Mouse (Mus musculus): Measurements from ENCODE around the gene Iqgap1. TPM values are rescaled to one million over a fixed set of nuclear protein-coding genes. Genes with fewer than 3 reads are reported as not detected.

The Iqgap1 gene
- polyA plus RNA-seq, 1 experiment from 2014 or later: 476 TPM

GRCm38 (mm10) chr7:80850520-80850919, 24.7 kb upstream of the Iqgap1 start:
- H3K79me2 ChIP-seq (ENCODE audit: inconsistent target): no peaks in the 10 kb centered on the region
- no peaks in the 10 kb centered on the region for H3K36me3 ChIP-seq (ENCODE audit: inconsistent target)
- no peak overlapping the region for H3K27ac ChIP-seq
- WGBS (ENCODE audit: missing documents): 86% methylated on average over 5 of the region's 5 CpGs
- no peak overlapping the region for H3K4me3 ChIP-seq (ENCODE audit: inconsistent target)

DNA sequence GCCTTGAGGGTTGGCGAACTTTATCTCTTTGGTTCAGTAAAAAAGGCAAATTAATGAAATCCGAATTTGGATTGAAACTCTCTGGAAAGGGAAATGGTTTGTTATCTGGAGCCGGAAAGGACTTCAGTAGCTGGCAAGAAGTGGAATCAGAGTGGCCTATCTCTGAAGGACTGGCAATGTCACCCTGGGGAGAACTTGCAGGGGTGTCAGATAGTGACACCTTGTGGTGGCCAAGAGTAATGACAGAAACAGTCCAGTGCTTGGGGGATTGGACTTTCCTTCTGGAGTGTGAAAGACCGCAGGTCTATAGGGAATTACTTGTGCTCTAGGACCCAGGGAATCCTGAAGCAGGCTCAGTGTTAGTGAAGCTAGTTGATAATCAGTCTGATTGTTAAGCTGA, 23.9 kb upstream of the Iqgap1 start:
- Histone ChIP-seq H3K4me3 (ENCODE audit: inconsistent target) (no peak overlapping the region), H3K27ac (no peak overlapping the region), H3K79me2 (ENCODE audit: inconsistent target) (no peaks in the 10 kb centered on the region), H3K36me3 (ENCODE audit: inconsistent target) (no peaks in the 10 kb centered on the region)
- WGBS (ENCODE audit: missing documents): 35% methylated on average over 4 of the region's 4 CpGs

DNA sequence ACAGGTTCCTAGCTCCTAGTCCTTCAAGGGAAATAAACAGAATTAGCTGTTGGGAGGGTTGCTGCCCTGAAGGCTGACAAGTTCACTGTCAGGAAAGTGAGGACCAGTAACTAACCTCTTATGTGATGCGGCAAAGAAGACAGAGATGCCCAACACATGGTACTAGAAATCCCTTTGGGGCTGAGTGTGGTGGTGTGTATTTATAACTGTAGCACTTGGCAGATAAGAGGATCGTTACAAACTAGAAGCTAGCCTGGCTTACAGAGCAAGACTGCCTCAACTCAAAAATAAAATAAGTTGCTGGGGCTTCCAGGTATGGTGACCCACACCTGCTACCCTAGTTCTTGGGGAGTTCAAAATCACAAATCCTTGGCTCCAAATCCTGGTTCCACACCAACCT, 23.5 kb upstream of the Iqgap1 start:
- Histone ChIP-seq H3K4me3 (ENCODE audit: inconsistent target) (no peak overlapping the region), H3K36me3 (ENCODE audit: inconsistent target) (no peaks in the 10 kb centered on the region), H3K79me2 (ENCODE audit: inconsistent target) (no peaks in the 10 kb centered on the region), H3K27ac (no peak overlapping the region)
- 100% methylated on average over 2 of the region's 2 CpGs for WGBS (ENCODE audit: missing documents)

DNA sequence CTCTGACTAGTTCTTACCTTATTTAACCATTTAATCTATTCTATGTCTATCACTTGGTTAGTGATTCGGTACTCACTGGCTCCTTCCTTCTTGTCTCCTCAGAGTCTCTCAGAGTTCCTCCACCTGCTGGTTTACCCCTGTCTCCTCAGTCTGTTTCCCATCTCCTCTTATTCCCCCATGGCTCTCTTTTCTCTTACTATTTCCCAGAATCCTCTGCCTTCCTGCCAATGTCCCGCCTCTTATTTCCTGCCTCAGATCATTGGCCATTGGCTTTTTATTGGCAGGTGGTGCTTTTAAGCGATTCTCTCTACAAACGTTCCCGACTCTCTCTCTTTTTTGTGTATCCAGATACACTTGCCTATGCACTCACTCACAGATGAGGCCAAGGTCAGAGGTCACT, 20.9 kb upstream of the Iqgap1 start:
- no peaks in the 10 kb centered on the region for H3K36me3 ChIP-seq (ENCODE audit: inconsistent target)
- H3K27ac ChIP-seq: no peak overlapping the region
- 94% methylated on average over 5 of the region's 5 CpGs for WGBS (ENCODE audit: missing documents)
- no peaks in the 10 kb centered on the region for H3K79me2 ChIP-seq (ENCODE audit: inconsistent target)
- no peak overlapping the region for H3K4me3 ChIP-seq (ENCODE audit: inconsistent target)

DNA sequence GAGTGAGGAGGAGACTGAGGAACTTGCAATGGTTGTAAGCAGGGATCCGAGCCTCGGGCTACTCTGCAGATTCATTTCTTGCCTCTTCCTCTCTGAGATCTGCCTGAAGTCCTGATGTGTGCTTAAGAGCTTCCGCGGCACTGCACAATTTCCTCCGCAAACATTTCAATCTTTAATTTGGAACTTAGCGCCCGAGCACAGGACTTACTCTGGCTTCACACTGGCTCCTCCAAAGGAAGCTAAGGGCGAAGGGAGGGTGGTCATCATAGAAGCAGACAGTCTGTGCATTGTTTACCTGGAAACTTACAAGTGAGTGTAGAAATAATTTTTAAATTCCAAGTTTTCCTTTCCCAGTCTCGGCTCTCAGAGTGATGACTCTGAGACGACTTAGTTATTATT, 20.5 kb upstream of the Iqgap1 start:
- Histone ChIP-seq H3K4me3 (ENCODE audit: inconsistent target) (peak overlapping the region; percentile 3; the same call in 1 of the 2 replicates), H3K36me3 (ENCODE audit: inconsistent target) (no peaks in the 10 kb centered on the region), H3K27ac (peak overlapping the region; percentile 29), H3K79me2 (ENCODE audit: inconsistent target) (no peaks in the 10 kb centered on the region)
- WGBS (ENCODE audit: missing documents): 80% methylated on average over 10 of the region's 10 CpGs

GRCm38 (mm10) chr7:80845621-80846279, 20.0 kb upstream of the Iqgap1 start:
- 38% methylated on average over 14 of the region's 15 CpGs for WGBS (ENCODE audit: missing documents)
- Histone ChIP-seq H3K36me3 (ENCODE audit: inconsistent target) (no peaks in the 10 kb centered on the region), H3K79me2 (ENCODE audit: inconsistent target) (no peaks in the 10 kb centered on the region), H3K4me3 (ENCODE audit: inconsistent target) (peak overlapping the region; percentile 3; the same call in 1 of the 2 replicates), H3K27ac (peak overlapping the region; percentile 29)

- Histone ChIP-seq H3K36me3 (ENCODE audit: inconsistent target) (no peaks in the 10 kb centered on the region), H3K4me3 (ENCODE audit: inconsistent target) (no peak overlapping the region), H3K27ac (no peak overlapping the region), H3K79me2 (ENCODE audit: inconsistent target) (no peaks in the 10 kb centered on the region)
- WGBS (ENCODE audit: missing documents): 84% methylated on average over 12 of the region's 12 CpGs
Observed at GRCm38 (mm10) chr7:80844691-80845090, 18.9 kb upstream of the Iqgap1 start.

GRCm38 (mm10) chr7:80843910-80844640, 18.3 kb upstream of the Iqgap1 start:
- 94% methylated on average over 8 of the region's 8 CpGs for WGBS (ENCODE audit: missing documents)
- Histone ChIP-seq H3K79me2 (ENCODE audit: inconsistent target) (no peaks in the 10 kb centered on the region), H3K27ac (no peak overlapping the region), H3K36me3 (ENCODE audit: inconsistent target) (no peaks in the 10 kb centered on the region), H3K4me3 (ENCODE audit: inconsistent target) (no peak overlapping the region)

GRCm38 (mm10) chr7:80843176-80843575, 17.4 kb upstream of the Iqgap1 start:
- Histone ChIP-seq H3K36me3 (ENCODE audit: inconsistent target) (no peaks in the 10 kb centered on the region), H3K27ac (no peak overlapping the region), H3K79me2 (ENCODE audit: inconsistent target) (no peaks in the 10 kb centered on the region), H3K4me3 (ENCODE audit: inconsistent target) (no peak overlapping the region)
- 100% methylated on average over 1 of the region's 1 CpGs for WGBS (ENCODE audit: missing documents)

- Histone ChIP-seq H3K36me3 (ENCODE audit: inconsistent target) (no peaks in the 10 kb centered on the region), H3K4me3 (ENCODE audit: inconsistent target) (no peak overlapping the region), H3K79me2 (ENCODE audit: inconsistent target) (no peaks in the 10 kb centered on the region), H3K27ac (no peak overlapping the region)
- WGBS (ENCODE audit: missing documents): 80% methylated on average over 5 of the region's 5 CpGs
Observed at GRCm38 (mm10) chr7:80842132-80842531, 16.4 kb upstream of the Iqgap1 start.

DNA sequence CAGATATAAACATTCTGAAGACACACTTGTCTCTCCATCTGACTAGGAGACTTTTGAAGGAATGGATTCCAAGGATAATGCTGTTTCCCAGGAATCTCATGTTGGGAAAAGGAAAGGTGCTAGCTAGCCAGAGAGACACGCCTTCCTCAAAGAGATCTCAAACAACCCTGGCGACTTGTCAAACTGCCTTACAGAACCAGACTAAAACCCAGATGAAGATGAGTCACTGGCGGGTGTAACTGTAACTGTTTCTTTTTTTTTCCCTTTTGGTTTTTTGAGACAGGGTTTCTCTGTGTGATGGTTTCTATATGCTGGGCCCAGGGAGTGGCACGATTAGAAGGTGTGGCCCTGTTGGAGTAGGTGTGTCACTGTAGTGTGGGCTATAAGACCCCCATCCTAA, 15.2 kb upstream of the Iqgap1 start:
- Histone ChIP-seq H3K79me2 (ENCODE audit: inconsistent target) (no peaks in the 10 kb centered on the region), H3K36me3 (ENCODE audit: inconsistent target) (no peaks in the 10 kb centered on the region), H3K27ac (peak overlapping the region; percentile 5; the same call in 1 of the 2 replicates), H3K4me3 (ENCODE audit: inconsistent target) (no peak overlapping the region)
- 51% methylated on average over 4 of the region's 4 CpGs for WGBS (ENCODE audit: missing documents)

GRCm38 (mm10) chr7:80840241-80840640, 14.5 kb upstream of the Iqgap1 start:
- Histone ChIP-seq H3K27ac (no peak overlapping the region), H3K79me2 (ENCODE audit: inconsistent target) (no peaks in the 10 kb centered on the region)
- WGBS (ENCODE audit: missing documents): 55% methylated on average over 1 of the region's 1 CpGs

GRCm38 (mm10) chr7:80839755-80840154, 14.0 kb upstream of the Iqgap1 start:
- Histone ChIP-seq H3K4me3 (ENCODE audit: inconsistent target) (no peak overlapping the region), H3K27ac (no peak overlapping the region), H3K79me2 (ENCODE audit: inconsistent target) (no peaks in the 10 kb centered on the region), H3K36me3 (ENCODE audit: inconsistent target) (no peaks in the 10 kb centered on the region)

More at GRCm38 (mm10) chr7:80840241-80840640, 14.5 kb upstream of the Iqgap1 start:
- no peak overlapping the region for H3K4me3 ChIP-seq (ENCODE audit: inconsistent target)
- no peaks in the 10 kb centered on the region for H3K36me3 ChIP-seq (ENCODE audit: inconsistent target)

GRCm38 (mm10) chr7:80838247-80838646, 12.5 kb upstream of the Iqgap1 start:
- 42% methylated on average over 7 of the region's 7 CpGs for WGBS (ENCODE audit: missing documents)
- H3K27ac ChIP-seq: peak overlapping the region; percentile 67
- H3K36me3 ChIP-seq (ENCODE audit: inconsistent target): no peaks in the 10 kb centered on the region
- no peaks in the 10 kb centered on the region for H3K79me2 ChIP-seq (ENCODE audit: inconsistent target)
- no peak overlapping the region for H3K4me3 ChIP-seq (ENCODE audit: inconsistent target)

- H3K4me3 ChIP-seq (ENCODE audit: inconsistent target): no peak overlapping the region
- no peaks in the 10 kb centered on the region for H3K79me2 ChIP-seq (ENCODE audit: inconsistent target)
- H3K36me3 ChIP-seq (ENCODE audit: inconsistent target): no peaks in the 10 kb centered on the region
- peak overlapping the region; percentile 67 for H3K27ac ChIP-seq
- WGBS (ENCODE audit: missing documents): 61% methylated on average over 9 of the region's 9 CpGs
Observed at GRCm38 (mm10) chr7:80837736-80838135, 12.0 kb upstream of the Iqgap1 start.

All from macrophage (primary cell).